Mouse (Mus musculus) lung, postnatal 10 days (tissue): Measurements from ENCODE around the gene Zdhhc3.

ENCODE experiments used
- DNase-seq: peaks from one replicate; pipeline ENCODE4 v3.0.0; 2021

The Zdhhc3 gene

GRCm38 (mm10) chr9:123112805-123113521 is at the start of gene Zdhhc3, which contains the start of gene Exosc7:
Gene Zdhhc3, minus strand, starts transcription at chr9:123113205.
Gene Exosc7, plus strand, starts transcription at chr9:123113215.
- DNase-seq: peak; percentile 86

- DNase-seq: no peak
Measured at GRCm38 (mm10) chr9:123161792-123162191, 48.8 kb upstream of the Zdhhc3 start.

- DNase-seq: peak; percentile 87
Measured at GRCm38 (mm10) chr9:123159330-123159729, 46.3 kb upstream of the Zdhhc3 start.

GRCm38 (mm10) chr9:123158125-123158836 is 45.3 kb upstream of the Zdhhc3 start:
- peak; percentile 36 for DNase-seq

- DNase-seq: no peak
Measured at GRCm38 (mm10) chr9:123157699-123158098, 44.7 kb upstream of the Zdhhc3 start.

- peak; percentile 88 for DNase-seq
Measured at GRCm38 (mm10) chr9:123156910-123157361, 43.9 kb upstream of the Zdhhc3 start.

- DNase-seq: peak; percentile 32
Measured at GRCm38 (mm10) chr9:123153121-123153520, 40.1 kb upstream of the Zdhhc3 start.

- DNase-seq: no peak
Measured at GRCm38 (mm10) chr9:123152026-123152425, 39.0 kb upstream of the Zdhhc3 start.

GRCm38 (mm10) chr9:123151561-123151960 is 38.6 kb upstream of the Zdhhc3 start:
- DNase-seq: no peak

GRCm38 (mm10) chr9:123150241-123151020 is 37.4 kb upstream of the Zdhhc3 start, which contains the start of gene Clec3b:
Gene Clec3b, plus strand, starts transcription at chr9:123150946.
- DNase-seq: peak; percentile 85

GRCm38 (mm10) chr9:123148430-123148829 is 35.4 kb upstream of the Zdhhc3 start:
- peak; percentile 55 for DNase-seq

- no peak for DNase-seq
Measured at GRCm38 (mm10) chr9:123139887-123140614, 27.0 kb upstream of the Zdhhc3 start.

GRCm38 (mm10) chr9:123138891-123139474 is 26.0 kb upstream of the Zdhhc3 start:
- DNase-seq: peak; percentile 88

GRCm38 (mm10) chr9:123136953-123137682 is 24.1 kb upstream of the Zdhhc3 start:
- DNase-seq: no peak

- DNase-seq: no peak
Measured at GRCm38 (mm10) chr9:123132994-123133393, 20.0 kb upstream of the Zdhhc3 start.

- no peak for DNase-seq
Measured at GRCm38 (mm10) chr9:123127663-123128062, 14.7 kb upstream of the Zdhhc3 start.

GRCm38 (mm10) chr9:123124413-123124981 is 11.5 kb upstream of the Zdhhc3 start:
- DNase-seq: no peak

- DNase-seq: peak; percentile 45
Measured at GRCm38 (mm10) chr9:123123571-123124412, 10.8 kb upstream of the Zdhhc3 start.

GRCm38 (mm10) chr9:123123017-123123416 is 10.0 kb upstream of the Zdhhc3 start:
- no peak for DNase-seq

- no peak for DNase-seq
Measured at GRCm38 (mm10) chr9:123115566-123115965, 2.6 kb upstream of the Zdhhc3 start.
